Mouse (Mus musculus) yolk sac, embryonic 10.5 days (tissue): ENCODE measurements around the gene Rnf114.
A peak's percentile ranks its signal among the peaks of the same experiment; 100 is the strongest.

Source experiments
- DNase-seq: peaks from one replicate; pipeline ENCODE4 v3.0.0-alpha.2; 2017; ENCODE audit warnings: low spot score

Rnf114 gene

GRCm38 (mm10) chr2:167539536-167540476 lies 47.4 kb downstream of the Rnf114 start:
- no peak for DNase-seq

GRCm38 (mm10) chr2:167540477-167541110 lies 48.1 kb downstream of the Rnf114 start:
- no peak for DNase-seq

- no peak for DNase-seq
Observed at GRCm38 (mm10) chr2:167541324-167541723, 48.9 kb downstream of the Rnf114 start.

- DNase-seq = no peak
Observed at GRCm38 (mm10) chr2:167541761-167542160, 49.3 kb downstream of the Rnf114 start.

- no peak for DNase-seq
Observed at GRCm38 (mm10) chr2:167542361-167542760, 49.9 kb downstream of the Rnf114 start.

- peak; percentile 65 for DNase-seq
Observed at GRCm38 (mm10) chr2:167543121-167544003, 50.9 kb downstream of the Rnf114 start.

- DNase-seq = peak; percentile 72
Observed at GRCm38 (mm10) chr2:167544004-167544356, 51.5 kb downstream of the Rnf114 start.

- no peak for DNase-seq
Observed at GRCm38 (mm10) chr2:167544456-167544855, 52.0 kb downstream of the Rnf114 start.

- DNase-seq = no peak
Observed at GRCm38 (mm10) chr2:167546447-167547195, 54.2 kb downstream of the Rnf114 start.

GRCm38 (mm10) chr2:167547444-167547843 lies 55.0 kb downstream of the Rnf114 start:
- no peak for DNase-seq

GRCm38 (mm10) chr2:167548961-167549360 lies 56.5 kb downstream of the Rnf114 start:
- no peak for DNase-seq

GRCm38 (mm10) chr2:167550341-167550854 lies 58.0 kb downstream of the Rnf114 start:
- DNase-seq = no peak

- DNase-seq = no peak
Observed at GRCm38 (mm10) chr2:167551342-167551920, 59.0 kb downstream of the Rnf114 start.

GRCm38 (mm10) chr2:167552292-167552691 lies 59.8 kb downstream of the Rnf114 start:
- no peak for DNase-seq

- no peak for DNase-seq
Observed at GRCm38 (mm10) chr2:167552927-167553402, 60.5 kb downstream of the Rnf114 start.

GRCm38 (mm10) chr2:167555766-167556165 lies 63.3 kb downstream of the Rnf114 start:
- DNase-seq = no peak

GRCm38 (mm10) chr2:167559413-167559812 lies 67.0 kb downstream of the Rnf114 start:
- DNase-seq = no peak

- DNase-seq = no peak
Observed at GRCm38 (mm10) chr2:167562101-167562500, 69.7 kb downstream of the Rnf114 start.

- DNase-seq = no peak
Observed at GRCm38 (mm10) chr2:167563035-167563434, 70.6 kb downstream of the Rnf114 start.

GRCm38 (mm10) chr2:167563703-167564102 lies 71.3 kb downstream of the Rnf114 start:
- DNase-seq = no peak
